Mouse (Mus musculus): ENCODE results near the gene Mccc1. TPM values are rescaled to one million over a fixed set of nuclear protein-coding genes. Genes with fewer than 3 reads are reported as not detected.

The Mccc1 gene
- polyA plus RNA-seq, 1 experiment = 12.7 TPM

GRCm38 (mm10) chr3:35988031-35988430 lies 12.4 kb downstream of the Mccc1 start:
- no peak overlapping the region for H3ac ChIP-seq (ENCODE audit: control insufficient read depth, insufficient read length)
- H3K4me2 ChIP-seq (ENCODE audit: low read depth) = no peak overlapping the region
- no peak overlapping the region for H3K4me3 ChIP-seq
- TF ChIP-seq MYOD1 (IDR thresholded peaks at IDR 0.05; ENCODE audit: control insufficient read depth in 1 of 3, insufficient read length in 2 of 3, low read depth in 2 of 3) (no peak), SRF (IDR thresholded peaks at IDR 0.05; ENCODE audit: control insufficient read depth, insufficient read length, low read depth) (no peak), TCF12 (IDR thresholded peaks at IDR 0.05; ENCODE audit: insufficient read depth, poor library complexity, severe bottlenecking) (no peak), MAX (IDR thresholded peaks at IDR 0.05; ENCODE audit: low read depth) (no peak), CEBPB (IDR thresholded peaks at IDR 0.05; ENCODE audit: insufficient read depth, poor library complexity, severe bottlenecking) (no peak), E2F4 (IDR thresholded peaks at IDR 0.05; ENCODE audit: insufficient read depth) (no peak), POLR2AphosphoS2 (IDR thresholded peaks at IDR 0.05; ENCODE audit: insufficient read length, low read depth) (no peak), POLR2A (IDR thresholded peaks at IDR 0.05; ENCODE audit: insufficient read length, low read depth) (no peak), REST (IDR thresholded peaks at IDR 0.05; ENCODE audit: insufficient read depth, insufficient read length) (no peak), USF1 (IDR thresholded peaks at IDR 0.05; ENCODE audit: low read depth) (no peak), TCF3 (IDR thresholded peaks at IDR 0.05; ENCODE audit: insufficient read length, low read depth) (no peak), MYOG (IDR thresholded peaks at IDR 0.05; ENCODE audit: control insufficient read depth in 1 of 3, insufficient read depth in 1 of 3, insufficient read length in 2 of 3, low read depth in 2 of 3) (no peak)
- H3K27me3 ChIP-seq (ENCODE audit: control insufficient read depth, insufficient read depth, insufficient read length) = no peaks in the 10 kb centered on the region
- peaks cover 3% of the 10 kb centered on the region for H3K36me3 ChIP-seq (ENCODE audit: control insufficient read depth, insufficient read depth)
- no peaks in the 10 kb centered on the region for H3K79me2 ChIP-seq (ENCODE audit: control insufficient read depth, insufficient read depth)

DNA sequence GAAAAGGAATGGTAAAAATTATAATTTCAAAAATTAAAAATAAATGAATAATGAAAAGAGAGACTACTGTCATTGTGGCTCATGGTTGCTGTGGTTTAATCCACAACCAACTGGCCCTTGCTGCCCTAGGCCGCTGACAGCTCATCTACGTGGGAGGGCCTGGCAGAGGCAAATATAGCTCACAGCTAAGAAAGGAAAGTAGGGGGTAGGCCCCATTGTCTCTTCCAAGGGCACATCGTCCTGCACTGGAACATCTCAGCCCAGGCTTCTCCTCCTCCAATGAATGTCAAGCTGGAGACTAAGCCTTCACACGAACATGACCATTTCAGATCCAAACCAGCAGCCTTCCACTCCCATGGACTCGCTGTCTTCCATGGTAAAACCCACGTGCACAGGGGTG lies 14.2 kb downstream of the Mccc1 start:
- peaks cover 3% of the 10 kb centered on the region for H3K36me3 ChIP-seq (ENCODE audit: control insufficient read depth, insufficient read depth)
- no peaks in the 10 kb centered on the region for H3K27me3 ChIP-seq (ENCODE audit: control insufficient read depth, insufficient read depth, insufficient read length)
- no peak overlapping the region for H3K4me2 ChIP-seq (ENCODE audit: low read depth)
- TF ChIP-seq POLR2AphosphoS2 (IDR thresholded peaks at IDR 0.05; ENCODE audit: insufficient read length, low read depth) = no peak
- no peak for TF ChIP-seq MAX (IDR thresholded peaks at IDR 0.05; ENCODE audit: low read depth)
- no peak for TF ChIP-seq POLR2A (IDR thresholded peaks at IDR 0.05; ENCODE audit: insufficient read length, low read depth)
- TF ChIP-seq CEBPB (IDR thresholded peaks at IDR 0.05; ENCODE audit: insufficient read depth, poor library complexity, severe bottlenecking) = no peak
- TF ChIP-seq E2F4 (IDR thresholded peaks at IDR 0.05; ENCODE audit: insufficient read depth) = no peak
- no peak for TF ChIP-seq SRF (IDR thresholded peaks at IDR 0.05; ENCODE audit: control insufficient read depth, insufficient read length, low read depth)
- TF ChIP-seq MYOG (IDR thresholded peaks at IDR 0.05; ENCODE audit: control insufficient read depth in 1 of 3, insufficient read depth in 1 of 3, insufficient read length in 2 of 3, low read depth in 2 of 3) = no peak
- TF ChIP-seq TCF3 (IDR thresholded peaks at IDR 0.05; ENCODE audit: insufficient read length, low read depth) = no peak
- no peak for TF ChIP-seq MYOD1 (IDR thresholded peaks at IDR 0.05; ENCODE audit: control insufficient read depth in 1 of 3, insufficient read length in 2 of 3, low read depth in 2 of 3)
- TF ChIP-seq REST (IDR thresholded peaks at IDR 0.05; ENCODE audit: insufficient read depth, insufficient read length) = no peak
- no peak for TF ChIP-seq TCF12 (IDR thresholded peaks at IDR 0.05; ENCODE audit: insufficient read depth, poor library complexity, severe bottlenecking)
- TF ChIP-seq USF1 (IDR thresholded peaks at IDR 0.05; ENCODE audit: low read depth) = no peak
- no peak overlapping the region for H3K4me3 ChIP-seq
- no peaks in the 10 kb centered on the region for H3K79me2 ChIP-seq (ENCODE audit: control insufficient read depth, insufficient read depth)
- no peak overlapping the region for H3ac ChIP-seq (ENCODE audit: control insufficient read depth, insufficient read length)

DNA sequence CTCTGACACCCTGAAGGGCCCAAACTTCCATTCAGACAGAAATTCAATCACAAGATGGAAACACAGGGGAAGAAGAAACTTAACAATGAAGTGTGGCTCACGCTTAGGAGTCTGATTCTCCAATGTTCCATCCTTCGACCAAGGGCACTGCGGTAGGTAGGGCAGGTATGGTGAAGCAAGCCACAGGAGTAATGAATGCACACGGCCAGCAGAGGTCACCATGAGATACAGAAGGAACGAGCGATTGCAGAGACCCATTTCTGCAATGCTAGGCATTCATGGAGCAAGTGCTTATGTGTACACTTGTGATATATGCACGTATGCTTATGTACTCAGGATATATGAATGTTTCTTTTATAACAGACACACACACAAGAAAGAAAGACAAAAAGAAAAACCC lies 26.9 kb downstream of the Mccc1 start:
- Histone ChIP-seq H3K4me2 (ENCODE audit: low read depth) (no peak overlapping the region), H3ac (ENCODE audit: control insufficient read depth, insufficient read length) (no peak overlapping the region), H3K27me3 (ENCODE audit: control insufficient read depth, insufficient read depth, insufficient read length) (no peaks in the 10 kb centered on the region), H3K79me2 (ENCODE audit: control insufficient read depth, insufficient read depth) (no peaks in the 10 kb centered on the region), H3K36me3 (ENCODE audit: control insufficient read depth, insufficient read depth) (no peaks in the 10 kb centered on the region), H3K4me3 (no peak overlapping the region)
- TF ChIP-seq USF1 (IDR thresholded peaks at IDR 0.05; ENCODE audit: low read depth) = no peak

DNA sequence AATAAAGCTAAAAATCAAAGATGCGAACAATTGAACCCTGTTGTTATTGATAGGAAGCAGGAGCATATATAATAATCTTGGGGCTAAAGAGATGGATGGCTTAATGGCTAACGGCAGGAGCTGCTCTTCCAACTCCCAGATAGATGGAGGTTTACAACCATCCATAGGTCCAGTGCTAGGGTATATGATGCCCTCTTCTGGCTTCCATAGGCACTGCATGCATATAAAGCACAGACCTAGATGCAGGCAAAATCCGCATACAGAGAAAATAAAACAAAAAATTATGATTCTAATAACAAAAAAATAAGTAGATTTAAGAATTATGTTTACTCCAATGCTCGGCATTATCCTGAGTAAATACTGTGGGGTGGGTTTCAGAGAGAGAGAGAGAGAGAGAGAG lies 27.5 kb downstream of the Mccc1 start:
- Histone ChIP-seq H3K4me2 (ENCODE audit: low read depth) (no peak overlapping the region), H3K4me3 (no peak overlapping the region), H3K36me3 (ENCODE audit: control insufficient read depth, insufficient read depth) (no peaks in the 10 kb centered on the region), H3ac (ENCODE audit: control insufficient read depth, insufficient read length) (no peak overlapping the region), H3K79me2 (ENCODE audit: control insufficient read depth, insufficient read depth) (no peaks in the 10 kb centered on the region), H3K27me3 (ENCODE audit: control insufficient read depth, insufficient read depth, insufficient read length) (no peaks in the 10 kb centered on the region)
- TF ChIP-seq TCF12 (IDR thresholded peaks at IDR 0.05; ENCODE audit: insufficient read depth, poor library complexity, severe bottlenecking) = no peak
- no peak for TF ChIP-seq USF1 (IDR thresholded peaks at IDR 0.05; ENCODE audit: low read depth)
- TF ChIP-seq MYOD1 (IDR thresholded peaks at IDR 0.05; ENCODE audit: control insufficient read depth in 1 of 3, insufficient read length in 2 of 3, low read depth in 2 of 3) = no peak
- TF ChIP-seq SRF (IDR thresholded peaks at IDR 0.05; ENCODE audit: control insufficient read depth, insufficient read length, low read depth) = no peak
- TF ChIP-seq TCF3 (IDR thresholded peaks at IDR 0.05; ENCODE audit: insufficient read length, low read depth) = no peak
- TF ChIP-seq POLR2A (IDR thresholded peaks at IDR 0.05; ENCODE audit: insufficient read length, low read depth) = no peak
- TF ChIP-seq MAX (IDR thresholded peaks at IDR 0.05; ENCODE audit: low read depth) = no peak
- no peak for TF ChIP-seq MYOG (IDR thresholded peaks at IDR 0.05; ENCODE audit: control insufficient read depth in 1 of 3, insufficient read depth in 1 of 3, insufficient read length in 2 of 3, low read depth in 2 of 3)
- TF ChIP-seq POLR2AphosphoS2 (IDR thresholded peaks at IDR 0.05; ENCODE audit: insufficient read length, low read depth) = no peak
- no peak for TF ChIP-seq REST (IDR thresholded peaks at IDR 0.05; ENCODE audit: insufficient read depth, insufficient read length)
- no peak for TF ChIP-seq CEBPB (IDR thresholded peaks at IDR 0.05; ENCODE audit: insufficient read depth, poor library complexity, severe bottlenecking)
- TF ChIP-seq E2F4 (IDR thresholded peaks at IDR 0.05; ENCODE audit: insufficient read depth) = no peak

DNA sequence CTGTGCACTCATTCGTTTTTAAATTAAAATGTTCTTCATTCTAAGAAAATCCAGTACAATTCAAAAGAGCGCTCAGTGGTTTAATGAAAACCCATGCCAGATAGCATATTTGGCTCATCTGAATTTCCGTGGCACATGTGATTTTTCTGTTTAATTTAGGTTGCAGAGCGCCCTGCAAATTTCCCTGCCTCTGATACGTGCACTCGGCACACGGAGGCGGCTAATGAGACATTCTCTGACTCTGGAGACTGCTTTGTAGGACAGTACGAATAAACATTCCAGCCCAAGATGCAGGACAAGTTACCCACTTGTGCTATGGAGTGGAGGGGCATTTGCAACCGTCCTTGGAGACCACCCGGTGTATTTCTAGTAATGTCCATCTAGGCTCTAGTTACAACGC lies 29.3 kb downstream of the Mccc1 start:
- H3K27me3 ChIP-seq (ENCODE audit: control insufficient read depth, insufficient read depth, insufficient read length) = no peaks in the 10 kb centered on the region
- TF ChIP-seq REST (IDR thresholded peaks at IDR 0.05; ENCODE audit: insufficient read depth, insufficient read length) = no peak
- H3K79me2 ChIP-seq (ENCODE audit: control insufficient read depth, insufficient read depth) = no peaks in the 10 kb centered on the region
- no peak overlapping the region for H3K4me3 ChIP-seq
- no peak overlapping the region for H3ac ChIP-seq (ENCODE audit: control insufficient read depth, insufficient read length)
- H3K4me2 ChIP-seq (ENCODE audit: low read depth) = no peak overlapping the region
- H3K36me3 ChIP-seq (ENCODE audit: control insufficient read depth, insufficient read depth) = no peaks in the 10 kb centered on the region
